Mouse (Mus musculus): ENCODE data around the gene Chid1.

DNA sequence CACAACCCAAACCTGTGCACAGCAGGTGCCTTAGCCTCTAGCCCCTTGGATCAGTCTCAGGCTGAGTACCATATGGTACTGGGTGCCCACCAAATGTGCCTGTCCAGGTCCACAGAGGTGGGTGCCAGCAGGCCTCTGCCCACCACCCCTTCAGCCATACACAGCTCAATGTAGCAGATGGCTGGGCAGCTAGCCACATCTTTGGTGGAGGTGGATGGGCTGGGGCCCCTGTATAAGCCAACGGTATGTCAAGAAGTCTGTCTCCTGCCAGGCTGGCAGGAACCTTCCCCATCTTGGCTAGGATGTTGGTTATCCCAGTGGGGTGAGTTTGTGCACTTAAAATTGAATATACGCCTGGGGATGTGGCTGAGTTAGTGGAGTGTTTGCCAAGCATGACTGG, 54.1 kb downstream of the Chid1 start:
- TF ChIP-seq POLR2A (IDR thresholded peaks at IDR 0.05; ENCODE audit: control insufficient read depth, low read depth, low read length) (no peak), CTCF (IDR thresholded peaks at IDR 0.05; ENCODE audit: control insufficient read depth, insufficient read depth, insufficient replicate concordance, low read depth, low read length) (no peak)

All from testis, adult 2 months (tissue).